Mouse (Mus musculus) retina, adult 2 months (tissue): Measurements from ENCODE around the gene Tor1b.
"Not testable (repeated sequence)": the region's sequence is repeated elsewhere in the genome, so short reads cannot be mapped to it uniquely, and the experiment has no call there.

ENCODE experiments used
- DNase-seq: peaks from one replicate; pipeline ENCODE4 v3.0.0-alpha.2; 2012; ENCODE audit warnings: low read depth, low spot score

The Tor1b gene

GRCm38 (mm10) chr2:30930846-30931245, 21.9 kb upstream of the Tor1b start:
- not testable (repeated sequence) for DNase-seq

GRCm38 (mm10) chr2:30931922-30932321, 20.8 kb upstream of the Tor1b start:
- no peak for DNase-seq

DNA sequence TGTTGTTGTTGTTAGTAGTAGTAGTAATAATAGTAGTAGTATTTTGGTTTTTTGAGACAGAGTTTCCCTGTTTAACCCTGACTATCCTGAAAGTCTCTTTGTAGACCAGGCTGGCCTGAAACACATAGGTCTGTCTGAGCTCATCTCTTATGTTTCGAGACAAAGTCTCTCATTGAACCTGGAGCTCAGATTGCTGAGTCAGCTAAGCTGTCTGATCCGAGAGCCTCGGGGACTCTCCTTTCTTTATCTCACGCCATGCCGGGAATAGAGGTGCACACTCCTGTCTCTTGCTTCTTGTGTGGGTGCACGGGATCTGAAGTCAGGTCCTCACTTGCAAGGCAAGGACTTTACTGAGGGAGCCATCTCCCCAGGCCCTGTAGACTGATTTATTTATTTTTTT, 19.7 kb upstream of the Tor1b start:
- no peak for DNase-seq

- DNase-seq = peak; percentile 47
Measured at GRCm38 (mm10) chr2:30933917-30934450, 18.8 kb upstream of the Tor1b start.

DNA sequence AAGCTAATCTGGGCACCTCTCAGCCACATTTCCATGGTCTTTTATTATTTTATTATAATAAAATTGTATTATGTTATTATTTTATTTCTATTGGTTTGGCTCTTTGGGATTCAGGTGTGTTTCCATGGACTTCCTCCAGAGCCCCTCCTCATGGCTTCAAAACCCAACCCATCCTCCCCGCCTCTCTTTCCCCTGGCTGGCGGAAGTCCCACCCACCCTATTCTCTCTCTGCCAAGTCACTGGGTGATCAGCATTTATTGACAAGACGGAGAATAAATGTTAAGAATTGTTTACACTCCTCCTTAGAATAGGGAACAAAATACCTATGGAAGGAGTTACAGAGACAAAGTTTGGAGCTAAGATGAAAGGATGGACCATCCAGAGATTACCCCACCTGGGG, 16.0 kb upstream of the Tor1b start:
- DNase-seq = no peak

- no peak for DNase-seq
Measured at GRCm38 (mm10) chr2:30937731-30938130, 15.0 kb upstream of the Tor1b start.

DNA sequence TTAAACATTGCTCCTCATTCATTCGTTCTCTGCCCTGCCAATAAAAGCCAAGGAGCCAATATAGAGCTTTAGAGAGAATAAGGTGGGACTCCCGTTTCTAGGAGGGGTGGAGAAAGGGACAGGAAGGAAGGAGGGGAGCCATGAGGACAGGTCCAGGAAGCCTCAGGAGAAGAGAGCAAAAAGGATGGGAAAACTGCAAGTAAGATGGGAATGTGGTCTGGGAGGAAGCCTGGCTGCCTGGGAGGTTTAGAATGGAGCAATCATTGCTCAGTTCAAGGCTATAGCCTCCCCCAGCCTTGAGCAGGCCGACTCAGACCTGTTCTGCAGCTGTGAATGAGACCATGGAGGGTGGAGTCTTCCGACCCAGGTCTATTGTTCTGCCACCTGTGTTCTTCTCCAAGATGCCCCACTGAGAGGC, 14.2 kb upstream of the Tor1b start:
- DNase-seq = no peak

DNA sequence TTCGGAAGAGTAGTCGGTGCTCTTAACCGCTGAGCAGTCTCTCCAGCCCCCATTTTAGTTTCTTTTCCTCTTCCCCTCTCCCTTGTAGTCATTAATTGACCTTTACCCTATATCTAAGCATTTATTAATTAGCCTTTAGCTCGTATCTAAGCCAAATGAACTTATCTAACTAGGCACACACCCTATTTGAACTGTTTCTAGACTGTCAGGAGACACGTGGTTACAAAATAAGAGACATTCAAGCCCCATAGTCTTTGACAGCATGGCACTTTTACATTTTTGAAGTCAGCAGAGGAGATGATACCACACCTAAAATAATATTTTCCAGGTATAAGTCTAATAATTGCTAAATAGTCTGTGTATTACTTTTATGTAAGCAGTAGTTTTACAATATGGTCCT, 11.2 kb upstream of the Tor1b start:
- no peak for DNase-seq

DNA sequence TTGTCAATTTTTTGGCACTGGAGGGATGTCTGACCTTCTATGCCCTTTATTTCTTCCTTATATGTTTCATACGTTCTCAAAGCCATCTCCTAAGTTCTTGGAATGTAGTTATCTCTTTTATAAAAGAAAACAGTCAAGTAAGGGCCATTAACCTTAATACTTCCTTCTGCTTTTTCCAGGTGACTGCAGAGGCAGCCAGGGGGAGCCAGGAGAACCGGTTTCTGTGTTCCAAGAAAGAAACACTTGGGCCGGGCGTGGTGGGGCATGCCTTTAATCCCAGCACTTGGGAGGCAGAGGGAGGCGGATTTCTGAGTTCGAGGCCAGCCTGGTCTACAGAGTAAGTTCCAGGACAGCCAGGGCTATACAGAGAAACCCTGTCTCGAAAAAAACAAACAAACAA, 10.6 kb upstream of the Tor1b start:
- DNase-seq = not testable (repeated sequence)

GRCm38 (mm10) chr2:30942603-30943011, 10.2 kb upstream of the Tor1b start:
- DNase-seq = no peak

- DNase-seq = no peak
Measured at GRCm38 (mm10) chr2:30952457-30952823, 319 bp upstream of the Tor1b start.

DNA sequence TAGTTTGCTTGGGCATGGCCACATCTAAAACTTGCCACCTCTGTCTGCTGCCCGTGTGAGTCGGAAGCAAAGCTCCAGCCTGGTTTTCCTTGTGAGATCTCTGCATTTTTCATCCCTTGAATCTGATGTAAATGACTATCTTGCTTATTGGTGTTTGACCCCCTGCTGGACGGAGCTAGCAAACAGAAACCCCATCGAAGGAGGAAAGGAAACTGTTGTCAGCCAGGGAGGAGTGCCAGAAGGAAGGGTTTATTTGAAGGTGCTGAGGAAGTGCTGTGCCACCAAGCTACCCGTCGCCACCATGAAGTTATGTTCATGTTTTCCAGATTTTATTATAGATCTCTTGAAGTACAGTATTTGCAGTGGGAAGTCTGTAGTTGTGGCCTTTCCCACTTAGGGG, 2.0 kb downstream of the Tor1b start:
- DNase-seq = no peak

DNA sequence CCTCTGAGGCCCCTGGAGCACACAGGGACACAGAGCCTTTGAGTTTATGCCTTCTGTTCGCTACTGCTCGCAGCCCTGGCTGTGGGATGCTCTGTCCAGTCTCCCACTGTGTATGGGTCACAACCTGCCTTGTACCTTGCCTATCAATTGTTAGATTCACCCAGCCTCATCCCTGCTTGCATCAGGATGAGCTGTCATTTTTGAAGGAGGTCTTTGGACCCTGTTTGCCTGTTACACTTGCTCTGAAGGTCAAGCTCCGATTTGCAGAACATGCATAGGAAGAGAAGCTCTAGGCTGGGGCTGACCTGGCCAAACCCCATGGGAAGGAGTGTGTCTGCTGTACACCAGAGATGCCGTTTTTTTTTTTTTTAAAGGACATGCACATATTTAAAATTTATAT, 4.8 kb downstream of the Tor1b start:
- DNase-seq = no peak

GRCm38 (mm10) chr2:30958726-30959125, 6.0 kb downstream of the Tor1b start:
- no peak for DNase-seq

DNA sequence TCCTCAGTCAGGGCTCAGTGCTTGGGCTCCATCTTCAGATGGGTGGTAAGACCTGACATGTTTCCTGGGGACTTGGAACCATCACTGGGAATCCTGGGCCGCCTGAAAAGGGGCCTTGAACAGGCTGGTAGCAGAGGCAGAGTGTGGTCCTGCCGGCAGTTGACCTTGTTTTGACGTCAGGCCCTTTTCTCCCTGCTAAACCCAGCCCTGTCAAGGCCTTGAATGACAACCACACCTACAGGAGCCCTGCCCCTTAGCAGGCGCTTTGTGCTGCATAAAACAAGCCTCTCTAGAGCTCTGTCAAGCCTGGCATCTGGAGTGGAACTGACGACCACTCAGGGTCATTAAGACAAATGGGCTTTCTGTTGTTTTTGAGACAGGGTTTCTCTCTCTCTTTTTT, 7.1 kb downstream of the Tor1b start:
- no peak for DNase-seq

DNA sequence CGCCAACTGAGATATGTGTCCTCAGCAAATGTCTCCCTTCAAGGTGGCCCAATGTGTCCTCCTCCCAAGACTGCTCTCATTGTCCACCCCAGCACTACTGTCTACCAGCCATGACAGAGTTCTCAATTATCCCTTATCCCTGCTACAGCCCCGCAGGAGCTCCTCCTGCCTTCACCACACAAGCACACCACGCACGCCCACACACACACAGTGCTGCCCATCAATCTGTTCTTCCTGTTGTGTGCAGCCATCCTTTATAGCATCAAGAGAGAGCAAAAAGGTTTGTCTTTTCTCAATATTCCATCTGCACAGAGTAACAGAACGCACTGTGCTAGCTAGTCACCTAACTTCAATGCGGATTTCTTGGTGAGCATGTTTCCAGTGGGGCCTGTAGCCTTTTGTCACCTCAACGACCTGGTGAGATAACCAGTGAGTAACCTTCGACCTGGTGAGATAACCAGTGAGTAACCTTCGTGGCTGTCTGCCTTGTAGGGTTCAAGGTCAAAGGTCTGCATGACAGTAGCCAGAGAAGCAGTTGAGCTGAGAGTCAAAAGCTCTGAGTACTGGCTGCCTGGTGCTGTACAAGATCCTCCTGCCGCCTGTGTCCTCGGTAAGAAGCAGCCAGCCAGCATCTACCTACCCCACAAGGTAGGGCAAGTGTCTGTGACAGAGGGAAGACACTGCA, 10.0 kb downstream of the Tor1b start:
- DNase-seq = no peak

DNA sequence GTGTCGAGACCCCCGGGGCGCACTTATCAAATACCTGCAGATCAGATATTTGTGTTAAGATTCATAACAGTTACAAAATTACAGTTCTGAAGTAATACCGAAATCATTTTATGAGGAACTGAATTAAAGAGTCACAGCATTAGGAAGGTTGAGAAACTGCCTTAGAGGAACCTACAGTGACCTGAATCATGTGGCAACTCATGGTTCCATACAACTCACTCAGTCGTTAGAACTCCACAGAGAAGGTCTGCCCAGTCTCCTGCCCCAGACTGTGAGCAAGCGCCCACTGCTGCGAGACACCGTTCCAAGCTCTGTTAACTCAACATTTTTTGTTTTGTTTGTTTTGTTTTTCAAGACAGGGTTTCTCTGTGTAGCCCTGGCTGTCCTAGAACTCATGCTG, 12.9 kb downstream of the Tor1b start:
- no peak for DNase-seq

DNA sequence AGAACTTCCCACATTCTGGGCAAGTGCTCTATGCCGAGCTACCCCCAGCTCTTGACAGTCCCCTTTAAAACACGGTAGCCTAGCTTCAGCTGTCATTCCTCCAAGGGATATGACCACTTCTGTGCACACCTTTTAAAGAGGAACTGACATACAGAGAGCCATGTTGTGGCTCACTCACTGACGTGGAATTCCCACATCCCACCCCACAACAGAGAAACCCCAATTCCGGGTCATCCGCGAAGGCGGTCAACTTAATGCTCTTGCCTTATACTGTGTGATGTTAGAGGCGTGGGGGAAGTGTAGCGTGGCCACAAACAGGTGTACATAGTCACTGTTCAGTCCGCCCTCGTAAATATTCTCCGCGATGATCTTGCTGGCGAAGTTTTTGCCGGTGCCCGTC, 14.1 kb downstream of the Tor1b start:
- no peak for DNase-seq

DNA sequence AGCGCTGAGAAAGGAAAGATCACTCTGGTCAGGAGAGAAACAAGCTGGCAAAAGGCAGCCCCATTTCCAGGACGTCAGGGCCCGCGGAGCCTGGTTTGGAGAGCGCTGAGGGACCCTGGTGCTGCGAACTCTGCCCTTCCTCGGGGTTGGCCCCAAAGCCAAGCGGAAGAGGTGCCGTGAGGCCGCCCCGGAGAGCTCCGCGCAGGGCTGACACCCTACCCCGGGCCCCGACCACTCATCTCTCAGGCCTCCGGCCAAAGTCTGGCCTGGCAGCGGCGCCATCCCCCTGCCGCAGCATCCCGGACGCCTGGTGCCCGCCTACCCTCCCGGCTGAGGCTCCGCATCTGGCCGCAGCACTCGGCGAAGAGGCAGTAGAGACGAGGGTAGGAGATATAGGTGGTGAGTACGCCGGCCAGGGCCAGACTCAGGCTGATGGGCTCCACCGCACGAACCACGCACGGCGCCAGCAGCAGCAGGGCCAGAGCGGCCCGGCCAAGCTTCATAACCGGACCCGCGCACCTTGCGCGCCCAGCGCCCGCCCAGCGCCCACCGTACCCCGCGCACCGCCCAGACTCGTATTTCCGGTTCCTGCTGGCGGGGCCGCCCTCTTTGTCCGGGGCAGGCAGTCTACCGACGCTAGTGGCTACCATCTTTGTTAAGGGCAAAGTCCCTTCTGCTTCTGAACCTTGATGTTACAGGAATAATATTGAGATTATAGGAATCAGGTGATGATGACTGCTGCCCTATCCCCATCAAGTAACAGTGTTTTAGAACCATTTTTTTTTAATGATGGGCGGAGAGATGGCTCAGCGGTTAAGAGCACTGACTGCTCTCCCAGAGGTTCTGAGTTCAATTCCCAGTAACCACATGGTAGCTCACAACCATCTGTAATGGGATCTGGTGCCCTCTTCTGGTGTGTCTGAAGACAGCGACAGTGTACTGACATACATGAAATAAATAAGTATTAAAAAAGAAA, 14.9 kb downstream of the Tor1b start, which contains the start of gene Tor1a:
TSS of gene Tor1a (minus strand) at position 582 of the 976 bp plus-strand sequence.
- DNase-seq = peak; percentile 78

DNA sequence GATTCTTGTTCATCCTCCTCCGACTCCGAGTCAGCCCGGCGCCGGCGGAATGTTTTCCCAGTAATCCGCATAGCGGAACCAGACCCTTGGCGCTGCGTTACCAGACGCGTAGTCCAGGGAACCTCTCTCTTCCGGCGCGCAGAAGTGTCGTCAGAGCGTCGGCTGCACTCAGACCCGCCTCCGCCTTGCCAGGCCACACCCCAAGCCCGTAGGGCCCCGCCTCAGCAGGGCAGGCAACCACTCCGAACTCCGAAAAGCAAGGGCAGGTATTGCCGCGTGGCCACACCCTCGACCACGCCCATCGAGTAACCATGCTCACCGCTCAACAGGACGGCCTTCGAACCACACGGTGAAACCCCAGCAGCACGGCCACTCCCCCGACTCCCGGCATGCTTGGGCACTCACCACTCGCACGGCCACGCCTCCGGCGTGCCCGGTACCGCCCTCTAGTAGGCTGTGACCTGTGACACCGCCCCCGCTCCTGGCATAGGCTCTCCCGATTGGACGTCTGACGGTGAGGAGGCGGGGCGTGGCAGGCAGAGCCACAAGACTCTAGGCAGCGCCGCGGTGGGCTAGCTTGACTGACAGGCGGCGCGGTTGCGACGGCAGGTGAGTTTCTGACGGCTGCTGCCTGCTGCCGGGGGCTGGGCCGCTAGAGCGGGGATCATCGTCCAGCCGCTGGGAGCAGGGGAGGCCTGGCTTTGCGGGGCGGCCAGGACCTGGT, 29.2 kb downstream of the Tor1b start, which contains the start of the genes BC005624 and Usp20:
TSS of gene BC005624 (minus strand) at position 412 of the 724 bp plus-strand sequence.
TSS of gene Usp20 (plus strand) at position 490 of the 724 bp plus-strand sequence.
- DNase-seq = peak; percentile 99

DNA sequence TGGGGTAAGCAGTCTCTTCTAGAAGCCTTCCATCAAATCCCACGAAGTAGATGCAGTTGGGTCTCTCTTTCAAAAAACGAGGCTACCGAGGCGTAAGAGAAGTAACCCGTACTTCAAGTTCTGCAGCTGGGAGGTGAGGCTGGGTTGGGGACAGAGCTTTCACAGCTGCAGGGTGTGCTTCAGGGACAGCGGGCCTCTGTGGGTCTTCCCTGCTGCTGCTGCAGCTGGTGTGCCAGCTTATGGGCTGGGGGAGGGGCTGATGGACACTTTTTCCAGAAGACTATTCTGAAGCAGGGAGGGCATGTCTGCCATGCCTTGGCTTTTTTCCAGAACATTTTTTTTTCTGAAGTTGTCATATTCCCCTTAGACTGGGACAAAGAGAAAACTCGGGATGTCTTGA, 30.3 kb downstream of the Tor1b start:
- no peak for DNase-seq
